Mouse (Mus musculus): ENCODE measurements at regions not wholly inside any gene's neighbourhood (a gene's known extent, or its start where the extent isn't known, plus 50 kb on each side); places are given as distances from the start of the nearest gene placed in this dataset.
"Not testable (repeated sequence)": the region's sequence is repeated elsewhere in the genome, so short reads cannot be mapped to it uniquely, and the experiment has no call there.

DNA sequence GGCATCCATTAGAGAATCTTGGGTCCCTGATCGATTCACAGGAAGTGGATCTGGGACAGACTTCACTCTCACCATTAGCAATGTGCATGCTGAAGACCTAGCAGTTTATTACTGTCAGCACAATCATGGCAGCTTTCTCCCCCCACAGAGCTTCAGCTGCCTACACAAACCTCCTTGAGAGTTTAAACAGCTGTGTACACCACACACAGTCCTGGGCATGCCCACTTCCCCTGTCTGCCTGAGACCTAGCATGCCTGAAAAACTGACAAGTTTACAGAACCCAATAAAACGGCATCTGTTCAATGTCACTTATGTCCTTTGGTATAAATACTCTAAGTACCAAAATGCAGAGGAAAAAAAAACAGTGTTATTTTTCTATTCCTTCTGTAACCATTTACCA lies 435.7 kb downstream of the Rpia start:
- no peak overlapping the region for H3K9ac ChIP-seq (replicated peaks)
- H3K9me3 ChIP-seq (ENCODE audit: low read length), result no peaks in the 10 kb centered on the region
- ATAC-seq, result no peak
- no peak for DNase-seq
- H3K36me3 ChIP-seq (replicated peaks; ENCODE audit: insufficient read depth, low read length), result no peaks in the 10 kb centered on the region
- H3K4me2 ChIP-seq (ENCODE audit: low read depth, low read length), result no peak overlapping the region
- TF ChIP-seq EP300 (IDR thresholded peaks at IDR 0.05; ENCODE audit: low read depth) (no peak), CTCF (IDR thresholded peaks at IDR 0.05; ENCODE audit: low read depth) (no peak)
- no peaks in the 10 kb centered on the region for H3K4me1 ChIP-seq (ENCODE audit: insufficient read depth)
- H3K27ac ChIP-seq (ENCODE audit: low read depth), result no peak overlapping the region
- H3K4me3 ChIP-seq (ENCODE audit: low read depth, low read length), result no peak overlapping the region
- H3K27me3 ChIP-seq (ENCODE audit: insufficient read depth, low read length), result no peaks in the 10 kb centered on the region
- 48% methylated on average over 2 of the region's 2 CpGs for WGBS (ENCODE audit: insufficient replicate concordance)

DNA sequence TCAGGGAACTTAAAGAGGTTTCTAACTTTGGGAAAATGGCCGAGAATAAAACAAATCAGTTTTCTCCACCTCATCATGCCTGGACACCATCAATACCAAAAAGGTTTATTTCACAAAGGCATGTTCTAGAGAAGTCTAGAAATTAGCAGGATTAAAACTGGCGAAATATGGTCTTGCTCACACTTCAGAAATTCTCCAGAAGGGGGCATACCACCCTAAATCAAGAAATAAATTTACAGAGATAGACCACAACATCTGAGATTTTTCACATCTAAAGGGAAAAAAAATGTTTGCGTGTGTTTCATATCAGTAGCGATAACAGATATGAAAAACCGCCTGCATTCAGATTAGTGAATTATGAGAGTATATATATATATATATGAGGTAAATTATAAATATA lies 449.9 kb downstream of the Rpia start:
- H3K4me1 ChIP-seq (ENCODE audit: insufficient read depth), result no peaks in the 10 kb centered on the region
- no peak for DNase-seq
- no peak for TF ChIP-seq EP300 (IDR thresholded peaks at IDR 0.05; ENCODE audit: low read depth)
- 0 out of 2 replicates have a peak, but pooled peaks have one; percentile 12 for TF ChIP-seq CTCF (IDR thresholded peaks at IDR 0.05; ENCODE audit: low read depth)

GRCm38 (mm10) chr6:70340691-70341090 lies 451.3 kb downstream of the Rpia start:
- DNase-seq; H3K9ac ChIP-seq (replicated peaks); ATAC-seq; H3K4me2 ChIP-seq (ENCODE audit: low read depth, low read length); H3K27ac ChIP-seq (ENCODE audit: low read depth); H3K36me3 ChIP-seq (replicated peaks; ENCODE audit: insufficient read depth, low read length); H3K4me3 ChIP-seq (ENCODE audit: low read depth, low read length); H3K9me3 ChIP-seq (ENCODE audit: low read length); H3K4me1 ChIP-seq (ENCODE audit: insufficient read depth); H3K27me3 ChIP-seq (ENCODE audit: insufficient read depth, low read length): not testable (repeated sequence)
- WGBS (ENCODE audit: insufficient replicate concordance), result 66% methylated on average over 2 of the region's 2 CpGs

More for the DNA sequence above, 449.9 kb downstream of the Rpia start:
- H3K9me3 ChIP-seq (ENCODE audit: low read length), result no peaks in the 10 kb centered on the region
- no peak for ATAC-seq
- 63% methylated on average over 5 of the region's 5 CpGs for WGBS (ENCODE audit: insufficient replicate concordance)
- H3K4me3 ChIP-seq (ENCODE audit: low read depth, low read length), result no peak overlapping the region
- H3K36me3 ChIP-seq (replicated peaks; ENCODE audit: insufficient read depth, low read length), result no peaks in the 10 kb centered on the region
- no peak overlapping the region for H3K27ac ChIP-seq (ENCODE audit: low read depth)
- H3K27me3 ChIP-seq (ENCODE audit: insufficient read depth, low read length), result no peaks in the 10 kb centered on the region
- no peak overlapping the region for H3K9ac ChIP-seq (replicated peaks)
- H3K4me2 ChIP-seq (ENCODE audit: low read depth, low read length), result no peak overlapping the region

- Histone ChIP-seq H3K4me1 (ENCODE audit: insufficient read depth) (no peaks in the 10 kb centered on the region), H3K27ac (ENCODE audit: low read depth) (no peak overlapping the region), H3K9me3 (ENCODE audit: low read length) (no peaks in the 10 kb centered on the region), H3K9ac (replicated peaks) (no peak overlapping the region), H3K4me3 (ENCODE audit: low read depth, low read length) (no peak overlapping the region), H3K27me3 (ENCODE audit: insufficient read depth, low read length) (no peaks in the 10 kb centered on the region), H3K36me3 (replicated peaks; ENCODE audit: insufficient read depth, low read length) (no peaks in the 10 kb centered on the region), H3K4me2 (ENCODE audit: low read depth, low read length) (no peak overlapping the region)
- DNase-seq, result no peak
- TF ChIP-seq CTCF (IDR thresholded peaks at IDR 0.05; ENCODE audit: low read depth) (no peak), EP300 (IDR thresholded peaks at IDR 0.05; ENCODE audit: low read depth) (no peak)
- WGBS (ENCODE audit: insufficient replicate concordance), result 63% methylated on average over 1 of the region's 1 CpGs
- ATAC-seq, result no peak
Measured at GRCm38 (mm10) chr6:70315318-70315717, 476.7 kb downstream of the Rpia start.

- H3K4me2 ChIP-seq (ENCODE audit: low read depth, low read length); DNase-seq; H3K36me3 ChIP-seq (replicated peaks; ENCODE audit: insufficient read depth, low read length); H3K4me1 ChIP-seq (ENCODE audit: insufficient read depth); H3K9me3 ChIP-seq (ENCODE audit: low read length); H3K27ac ChIP-seq (ENCODE audit: low read depth); H3K9ac ChIP-seq (replicated peaks); ATAC-seq; H3K27me3 ChIP-seq (ENCODE audit: insufficient read depth, low read length); H3K4me3 ChIP-seq (ENCODE audit: low read depth, low read length): not testable (repeated sequence)
- 63% methylated on average over 2 of the region's 2 CpGs for WGBS (ENCODE audit: insufficient replicate concordance)
Measured at GRCm38 (mm10) chr6:70314667-70315066, 477.4 kb downstream of the Rpia start.

GRCm38 (mm10) chr6:70301100-70301499 lies 490.9 kb downstream of the Rpia start:
- not testable (repeated sequence) for H3K4me3 ChIP-seq (ENCODE audit: low read depth, low read length); H3K4me1 ChIP-seq (ENCODE audit: insufficient read depth); H3K9ac ChIP-seq (replicated peaks); H3K27ac ChIP-seq (ENCODE audit: low read depth); H3K27me3 ChIP-seq (ENCODE audit: insufficient read depth, low read length); H3K4me2 ChIP-seq (ENCODE audit: low read depth, low read length); H3K36me3 ChIP-seq (replicated peaks; ENCODE audit: insufficient read depth, low read length); ATAC-seq; DNase-seq; H3K9me3 ChIP-seq (ENCODE audit: low read length)

DNA sequence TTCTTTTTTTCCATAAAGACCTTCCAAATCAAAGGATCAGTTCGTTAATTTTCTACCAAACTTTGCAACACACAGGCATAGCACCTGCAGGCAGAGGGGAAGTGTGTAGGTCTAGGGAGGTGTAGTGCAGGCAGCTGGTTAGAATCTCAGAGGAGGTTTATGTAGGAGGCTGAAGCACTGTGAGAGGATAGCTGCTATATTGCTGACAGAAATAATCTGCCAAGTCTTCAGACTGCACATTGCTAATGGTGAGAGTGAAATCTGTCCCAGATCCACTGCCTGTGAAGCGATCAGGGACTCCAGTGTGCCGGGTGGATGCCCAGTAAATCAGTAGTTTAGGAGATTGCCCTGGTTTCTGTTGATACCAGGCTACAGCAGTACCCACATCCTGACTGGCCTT lies 531.8 kb downstream of the Rpia start:
- not testable (repeated sequence) for H3K36me3 ChIP-seq (replicated peaks; ENCODE audit: insufficient read depth, low read length); H3K9me3 ChIP-seq (ENCODE audit: low read length); H3K27ac ChIP-seq (ENCODE audit: low read depth); DNase-seq; H3K27me3 ChIP-seq (ENCODE audit: insufficient read depth, low read length); H3K4me2 ChIP-seq (ENCODE audit: low read depth, low read length); ATAC-seq; H3K4me1 ChIP-seq (ENCODE audit: insufficient read depth); H3K9ac ChIP-seq (replicated peaks); H3K4me3 ChIP-seq (ENCODE audit: low read depth, low read length)
- WGBS (ENCODE audit: insufficient replicate concordance), result 74% methylated on average over 3 of the region's 3 CpGs

DNA sequence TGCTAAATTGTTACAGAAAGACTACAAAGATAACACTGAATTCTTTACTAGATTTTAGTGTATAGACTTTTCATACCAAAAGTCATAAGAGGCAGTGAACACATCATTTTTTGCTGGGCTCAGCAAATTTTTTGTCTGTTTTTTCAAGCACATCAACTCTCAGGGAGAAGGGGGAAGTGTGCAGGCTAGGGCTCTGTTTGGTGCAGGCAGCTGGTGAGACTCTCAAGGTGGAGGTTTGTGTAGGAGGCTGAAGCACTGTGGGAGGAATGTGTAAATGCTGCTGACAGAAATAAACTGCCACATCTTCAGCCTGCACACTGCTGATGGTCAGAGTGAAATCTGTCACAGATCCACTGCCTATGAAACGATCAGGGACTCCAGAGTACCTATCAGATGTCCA lies 551.9 kb downstream of the Rpia start:
- no CpG with 5 or more reads among the region's 1 CpGs for WGBS (ENCODE audit: insufficient replicate concordance)

More for the DNA sequence above, 551.9 kb downstream of the Rpia start:
- DNase-seq; H3K4me1 ChIP-seq (ENCODE audit: insufficient read depth); H3K4me3 ChIP-seq (ENCODE audit: low read depth, low read length); H3K9me3 ChIP-seq (ENCODE audit: low read length); H3K4me2 ChIP-seq (ENCODE audit: low read depth, low read length); H3K36me3 ChIP-seq (replicated peaks; ENCODE audit: insufficient read depth, low read length); H3K9ac ChIP-seq (replicated peaks); H3K27ac ChIP-seq (ENCODE audit: low read depth); H3K27me3 ChIP-seq (ENCODE audit: insufficient read depth, low read length); ATAC-seq: not testable (repeated sequence)
